Mouse (Mus musculus) thymus, adult 2 months (tissue): ENCODE measurements around the gene Ctnnal1.

ENCODE experiments used
- CTCF ChIP-seq: fragments of 200-500 bp; IDR thresholded peaks from 2 replicates; pipeline ENCODE4 v1.5.1; 2012; ENCODE audit warnings: mild to moderate bottlenecking, control low read depth, low read length, moderate library complexity, borderline replicate concordance; ENCODE audit not compliant: control insufficient read depth, poor library complexity, insufficient read depth; ENCODE audit errors: extremely low read depth
- POLR2A ChIP-seq: fragments of 200-500 bp; IDR thresholded peaks from 2 replicates; pipeline ENCODE4 v1.6.1; 2012; ENCODE audit warnings: mild to moderate bottlenecking, low read length, control low read depth, moderate library complexity; ENCODE audit not compliant: control insufficient read depth, poor library complexity, insufficient read depth; ENCODE audit errors: extremely low read depth

DNA sequence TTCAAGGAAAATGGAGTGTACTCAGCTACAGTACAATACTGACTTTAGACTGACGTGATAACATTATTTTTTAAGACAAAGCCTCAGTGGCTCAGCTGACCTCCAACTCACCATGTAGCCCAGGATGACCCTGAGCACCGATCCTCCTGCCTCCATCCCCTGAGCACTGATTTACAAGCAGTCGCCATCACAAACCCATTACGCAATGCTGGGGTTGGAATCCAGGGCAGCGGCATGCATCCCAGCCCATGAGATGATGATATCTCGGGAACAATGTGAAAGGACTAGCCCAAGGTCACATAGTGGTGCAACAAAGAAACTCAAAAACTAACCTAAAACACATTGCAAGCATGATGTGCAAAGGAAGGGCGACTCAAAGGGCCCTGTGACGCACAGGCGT, 40.8 kb downstream of the Ctnnal1 start:
- TF ChIP-seq CTCF (no peak), POLR2A (no peak)
